Mouse (Mus musculus) lung, embryonic 15.5 days (tissue): ENCODE results near the gene Gzma. TPM values are rescaled to one million over a fixed set of nuclear protein-coding genes. Genes with fewer than 3 reads are reported as not detected.

Experiments
- ATAC-seq: fragments of 200-750 bp; cut with Nextera tagmentation; 2 replicates; pipeline ENCODE4 v1.8.0; 2017; ENCODE audit warnings: moderate number of reproducible peaks, borderline replicate concordance; ENCODE audit not compliant: low FRiP score, low TSS enrichment; ENCODE audit errors: extremely low read depth
- H3K27ac ChIP-seq: fragments of 300-500 bp; sonication (generic); 2 replicates; pipeline ENCODE4 v1.5.1; 2015; ENCODE audit warnings: moderate library complexity, mild to moderate bottlenecking, inconsistent platforms
- H3K27me3 ChIP-seq: fragments of 300-500 bp; sonication (generic); 2 replicates; pipeline ENCODE4 v1.6.1; 2015; ENCODE audit warnings: inconsistent platforms
- H3K36me3 ChIP-seq: fragments of 300-500 bp; sonication (generic); 2 replicates; pipeline ENCODE4 v1.6.1; 2015; ENCODE audit warnings: inconsistent platforms
- H3K4me1 ChIP-seq: fragments of 300-500 bp; sonication (generic); 2 replicates; pipeline ENCODE4 v1.6.1; 2015; ENCODE audit warnings: inconsistent platforms
- H3K4me2 ChIP-seq: fragments of 300-500 bp; sonication (generic); 2 replicates; pipeline ENCODE4 v1.6.1; 2015; ENCODE audit warnings: inconsistent platforms, mild to moderate bottlenecking, moderate library complexity
- H3K4me3 ChIP-seq: fragments of 300-500 bp; sonication (generic); 2 replicates; pipeline ENCODE4 v1.5.1; 2015; ENCODE audit warnings: mild to moderate bottlenecking, inconsistent platforms
- H3K9ac ChIP-seq: fragments of 300-500 bp; sonication (generic); 2 replicates; pipeline ENCODE4 v1.6.1; 2015; ENCODE audit warnings: inconsistent platforms
- H3K9me3 ChIP-seq: fragments of 300-500 bp; sonication (generic); 2 replicates; pipeline ENCODE4 v1.6.1; 2016; ENCODE audit warnings: inconsistent platforms
- WGBS: fragments of 180-500 bp; shearing (Covaris S2); methylation state at CpG from one replicate; pipeline ENCODE4 v1.1.7; 2015; 5-methylcytosine and 5-hydroxymethylcytosine counted together
- polyA plus RNA-seq: library from polyadenylated mRNA; unstranded; fragments of >200 nt; fragmentation: Nextera tagmentation; extraction: Ambion mirVana; gene quantifications from 2 replicates; pipeline ENCODE4 v1.2.1, GENCODE M21; 2015

The Gzma gene
- polyA plus RNA-seq, 1 experiment from 2014 or later, result 18.9 TPM

DNA sequence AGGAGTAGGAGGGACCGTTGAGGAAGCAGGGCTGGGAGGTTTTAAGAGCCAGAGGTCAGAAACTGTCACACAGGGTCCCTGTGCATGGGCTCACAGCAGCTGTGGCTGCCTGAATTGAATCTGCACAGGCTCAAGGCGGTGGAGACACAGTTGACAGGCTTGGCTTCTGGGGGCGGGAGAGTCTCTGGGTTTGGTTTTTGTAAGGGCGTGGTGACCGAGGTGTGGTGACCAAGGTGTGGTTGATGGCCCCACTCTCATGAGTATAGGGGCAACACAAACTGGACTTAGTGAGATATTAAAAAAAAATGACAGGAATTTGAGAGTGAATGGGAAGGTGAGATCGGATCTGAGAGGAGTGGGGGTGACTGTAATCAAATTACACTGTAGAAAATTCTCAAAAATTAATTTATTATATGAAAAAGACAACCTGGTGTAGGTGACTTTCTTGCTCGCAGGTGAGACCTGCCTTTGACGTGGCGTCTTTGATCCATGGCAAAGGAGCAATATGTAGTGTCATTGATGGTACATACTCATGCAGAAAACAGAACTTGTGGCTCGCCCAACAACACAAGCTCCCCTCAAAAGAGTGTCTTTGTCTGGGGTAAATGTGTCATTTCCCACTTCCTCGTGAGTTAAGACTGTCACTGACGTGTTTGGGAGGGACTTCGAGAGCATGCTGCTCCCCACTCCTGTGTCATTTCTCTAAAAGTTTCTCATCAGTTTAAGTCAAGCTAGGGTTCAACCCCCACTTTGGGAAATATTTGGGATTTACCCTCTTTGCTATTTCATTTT lies 13.4 kb downstream of the Gzma start:
- Histone ChIP-seq H3K36me3 (no peaks in the 10 kb centered on the region), H3K27me3 (no peaks in the 10 kb centered on the region), H3K4me1 (no peaks in the 10 kb centered on the region), H3K4me2 (no peak overlapping the region), H3K9me3 (no peaks in the 10 kb centered on the region), H3K9ac (no peak overlapping the region), H3K27ac (no peak overlapping the region), H3K4me3 (no peak overlapping the region)
- ATAC-seq, result no peak
- 72% methylated on average over 13 of the region's 13 CpGs for WGBS

DNA sequence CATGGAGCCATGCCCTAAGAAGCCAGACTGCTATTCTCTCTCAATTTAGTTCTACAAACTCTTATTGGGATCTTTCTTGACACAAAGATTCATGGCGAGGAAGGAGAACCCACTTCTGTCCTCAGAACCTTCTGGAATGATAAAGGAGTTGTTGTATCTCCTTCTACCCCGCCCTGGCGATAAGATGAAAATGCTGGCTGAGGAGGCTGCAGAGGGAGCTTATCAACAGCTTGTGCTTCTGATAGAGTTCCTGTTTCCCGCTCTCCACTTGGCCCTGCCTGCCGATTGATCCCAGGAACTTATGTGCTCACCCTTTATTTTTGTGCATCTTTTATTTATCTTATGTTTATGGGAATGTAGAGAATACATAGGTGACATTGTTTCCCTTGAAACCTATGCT lies 16.0 kb downstream of the Gzma start:
- Histone ChIP-seq H3K4me1 (no peaks in the 10 kb centered on the region), H3K27me3 (no peaks in the 10 kb centered on the region), H3K9me3 (no peaks in the 10 kb centered on the region), H3K27ac (no peak overlapping the region), H3K36me3 (no peaks in the 10 kb centered on the region), H3K4me2 (no peak overlapping the region), H3K4me3 (no peak overlapping the region), H3K9ac (no peak overlapping the region)
- no peak for ATAC-seq
- 51% methylated on average over 5 of the region's 5 CpGs for WGBS

DNA sequence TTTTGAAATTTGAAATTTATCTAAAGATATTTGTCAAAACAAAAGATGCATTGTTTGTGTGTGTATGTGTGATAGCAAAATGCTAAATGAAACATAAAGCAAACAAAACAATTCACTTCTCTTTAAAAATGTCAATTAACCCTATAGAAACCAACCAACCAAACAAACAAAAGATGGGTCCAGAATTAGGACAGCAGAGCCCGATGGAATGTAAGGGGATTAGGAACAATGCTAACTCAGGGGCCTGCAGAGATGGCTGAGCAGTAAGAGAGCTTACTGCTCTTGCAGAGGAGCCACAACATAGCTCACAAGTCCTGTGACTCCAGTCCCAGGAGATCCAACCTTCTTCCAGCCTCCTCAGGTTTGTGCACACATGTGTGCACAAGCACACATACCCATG lies 18.7 kb downstream of the Gzma start:
- no peaks in the 10 kb centered on the region for H3K27me3 ChIP-seq
- ATAC-seq, result no peak
- H3K9ac ChIP-seq, result no peak overlapping the region
- no peaks in the 10 kb centered on the region for H3K36me3 ChIP-seq
- H3K27ac ChIP-seq, result no peak overlapping the region
- 67% methylated on average over 1 of the region's 1 CpGs for WGBS
- H3K4me2 ChIP-seq, result no peak overlapping the region
- H3K9me3 ChIP-seq, result no peaks in the 10 kb centered on the region
- no peak overlapping the region for H3K4me3 ChIP-seq
- no peaks in the 10 kb centered on the region for H3K4me1 ChIP-seq

DNA sequence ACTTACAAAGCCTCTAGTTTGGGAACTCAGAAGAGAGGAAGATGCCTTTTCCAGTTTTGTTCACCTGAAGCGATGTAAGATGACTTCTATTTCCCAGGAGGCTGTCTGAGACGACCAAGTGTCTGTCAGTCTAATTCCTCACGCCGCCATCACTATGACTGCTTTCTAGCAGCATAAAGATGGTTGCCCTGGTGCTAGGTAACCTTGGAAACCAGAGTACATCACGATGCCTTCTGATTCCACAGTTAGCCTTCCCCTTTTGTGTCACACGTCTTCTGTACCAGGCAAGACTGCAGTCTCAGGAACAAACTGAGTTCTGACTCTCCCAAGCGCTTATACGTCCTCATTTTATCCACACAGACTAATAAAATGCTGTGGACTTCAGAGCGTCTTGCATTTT lies 21.8 kb downstream of the Gzma start:
- no peak for ATAC-seq
- WGBS, result 81% methylated on average over 9 of the region's 9 CpGs
- H3K4me2 ChIP-seq, result no peak overlapping the region
- H3K27me3 ChIP-seq, result no peaks in the 10 kb centered on the region
- H3K27ac ChIP-seq, result no peak overlapping the region
- no peak overlapping the region for H3K4me3 ChIP-seq
- H3K9me3 ChIP-seq, result no peaks in the 10 kb centered on the region
- no peaks in the 10 kb centered on the region for H3K36me3 ChIP-seq
- H3K4me1 ChIP-seq, result no peaks in the 10 kb centered on the region
- H3K9ac ChIP-seq, result no peak overlapping the region

DNA sequence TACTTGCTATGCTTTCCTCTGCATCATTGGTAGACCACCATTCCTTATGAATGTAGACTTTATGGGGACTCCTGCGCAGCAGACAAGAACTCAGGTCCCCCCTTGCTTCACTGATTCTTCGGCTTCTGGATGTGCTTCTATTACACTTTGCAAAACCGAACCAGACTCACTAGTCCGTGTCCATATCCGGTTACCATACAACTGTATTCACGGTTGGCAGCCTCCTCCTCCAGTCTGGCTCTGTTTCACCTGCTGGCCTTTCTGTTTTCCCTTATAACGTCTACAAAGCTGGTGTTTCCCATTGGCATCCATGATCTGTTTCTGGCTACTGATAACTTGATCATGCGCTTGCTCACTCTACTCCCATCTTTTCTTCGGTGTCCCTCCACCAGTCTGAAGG lies 36.2 kb downstream of the Gzma start:
- no peaks in the 10 kb centered on the region for H3K27me3 ChIP-seq
- WGBS, result 81% methylated on average over 9 of the region's 9 CpGs
- no peak overlapping the region for H3K27ac ChIP-seq
- no peaks in the 10 kb centered on the region for H3K36me3 ChIP-seq
- no peak overlapping the region for H3K4me2 ChIP-seq
- no peaks in the 10 kb centered on the region for H3K9me3 ChIP-seq
- no peak overlapping the region for H3K4me3 ChIP-seq
- ATAC-seq, result no peak
- no peaks in the 10 kb centered on the region for H3K4me1 ChIP-seq
- no peak overlapping the region for H3K9ac ChIP-seq

DNA sequence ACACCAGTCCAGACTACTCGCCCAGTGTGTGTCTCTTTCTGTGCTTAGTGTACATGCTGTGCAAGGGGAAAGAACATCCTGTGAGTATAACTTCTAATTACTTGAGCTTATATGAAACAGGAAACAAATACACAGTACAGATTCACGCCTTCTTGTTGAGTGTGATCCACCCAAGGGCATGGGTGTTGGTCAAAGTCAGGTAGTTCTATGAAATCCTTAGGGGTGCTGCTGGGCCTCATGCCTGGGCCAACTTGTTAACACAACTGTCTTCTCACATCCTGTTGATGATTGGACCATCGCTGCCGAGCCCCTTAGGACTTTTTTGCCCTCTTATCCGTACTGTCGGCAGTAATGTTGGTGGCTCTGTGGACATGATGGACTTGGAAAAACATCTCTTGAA lies 39.0 kb downstream of the Gzma start:
- Histone ChIP-seq H3K9me3 (no peaks in the 10 kb centered on the region), H3K4me3 (no peak overlapping the region), H3K9ac (no peak overlapping the region), H3K27me3 (no peaks in the 10 kb centered on the region), H3K4me1 (no peaks in the 10 kb centered on the region), H3K36me3 (no peaks in the 10 kb centered on the region), H3K27ac (no peak overlapping the region), H3K4me2 (no peak overlapping the region)
- ATAC-seq, result no peak
- 75% methylated on average over 6 of the region's 6 CpGs for WGBS

DNA sequence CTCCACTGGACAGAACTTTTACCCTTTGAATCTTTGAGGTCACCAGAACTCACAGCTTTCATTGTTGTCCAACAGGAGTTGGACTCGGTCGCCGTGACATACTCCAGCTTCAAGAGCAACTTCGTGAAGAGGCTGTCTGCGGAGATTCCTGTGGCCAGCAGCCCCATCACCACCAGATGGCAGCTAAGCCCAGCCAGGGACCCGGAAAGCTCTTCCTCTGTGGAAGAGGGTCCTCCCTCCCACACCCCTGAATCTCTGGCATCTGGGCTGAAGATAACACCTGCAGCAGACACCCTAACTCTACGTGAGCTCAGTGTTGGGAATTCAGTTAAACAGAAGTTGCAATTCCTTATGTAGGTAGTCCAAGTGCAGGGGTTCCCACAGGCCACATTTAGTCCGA lies 45.0 kb downstream of the Gzma start:
- Histone ChIP-seq H3K9me3 (no peaks in the 10 kb centered on the region), H3K36me3 (no peaks in the 10 kb centered on the region), H3K9ac (no peak overlapping the region), H3K4me3 (no peak overlapping the region), H3K4me2 (no peak overlapping the region), H3K4me1 (no peaks in the 10 kb centered on the region), H3K27ac (no peak overlapping the region), H3K27me3 (no peaks in the 10 kb centered on the region)
- 26% methylated on average over 8 of the region's 8 CpGs for WGBS
- no peak for ATAC-seq

DNA sequence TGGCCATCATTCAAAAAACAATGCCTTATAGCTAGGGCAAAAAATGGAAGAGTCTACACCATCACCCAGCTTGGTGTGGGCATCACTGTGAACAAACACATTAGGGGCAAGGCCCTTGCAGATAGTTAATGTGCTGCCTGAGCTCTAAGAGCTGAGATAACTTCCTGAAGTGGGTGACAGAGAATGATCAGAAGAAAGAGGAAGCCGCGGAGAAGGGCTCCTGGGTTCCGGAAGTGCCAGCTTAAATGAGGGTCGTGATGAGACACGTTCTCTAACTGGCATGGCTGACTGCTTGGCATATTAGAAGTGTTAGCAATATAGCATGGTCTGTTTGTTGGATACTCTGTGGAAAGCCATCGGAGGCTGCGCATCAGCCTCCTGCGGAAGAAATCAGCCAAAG lies 46.6 kb downstream of the Gzma start:
- Histone ChIP-seq H3K27ac (no peak overlapping the region), H3K9ac (no peak overlapping the region), H3K4me3 (no peak overlapping the region), H3K9me3 (no peaks in the 10 kb centered on the region), H3K36me3 (no peaks in the 10 kb centered on the region), H3K4me1 (no peaks in the 10 kb centered on the region), H3K4me2 (no peak overlapping the region), H3K27me3 (no peaks in the 10 kb centered on the region)
- WGBS, result 84% methylated on average over 8 of the region's 8 CpGs
- ATAC-seq, result no peak

DNA sequence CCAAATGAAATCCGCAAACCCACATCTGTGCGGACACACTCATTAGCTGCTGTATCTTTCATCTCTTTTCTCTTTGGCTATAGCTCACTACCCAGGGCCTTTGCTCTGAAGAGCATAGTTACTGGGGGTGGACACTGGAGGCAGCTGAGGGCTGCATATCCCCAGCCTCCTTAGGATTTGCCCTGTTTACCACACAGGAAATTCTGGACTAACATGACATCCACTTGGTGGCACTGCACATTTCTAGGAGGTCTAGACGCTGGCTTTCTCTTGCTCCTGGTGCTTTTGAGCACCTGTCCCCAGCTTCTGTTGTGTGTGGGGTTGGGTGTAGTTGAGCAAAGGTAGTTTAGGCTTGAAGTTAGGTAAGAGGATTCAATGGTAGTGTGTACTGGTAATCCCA lies 53.1 kb downstream of the Gzma start:
- 55% methylated on average over 3 of the region's 3 CpGs for WGBS
- H3K27me3 ChIP-seq, result no peaks in the 10 kb centered on the region
- peaks cover 11% of the 10 kb centered on the region; the same call in 1 of the 2 replicates for H3K4me1 ChIP-seq
- peaks cover 4% of the 10 kb centered on the region for H3K36me3 ChIP-seq
- H3K9ac ChIP-seq, result no peak overlapping the region
- no peak overlapping the region for H3K4me2 ChIP-seq
- no peak for ATAC-seq
- H3K27ac ChIP-seq, result no peak overlapping the region
- no peak overlapping the region for H3K4me3 ChIP-seq
- no peaks in the 10 kb centered on the region for H3K9me3 ChIP-seq

DNA sequence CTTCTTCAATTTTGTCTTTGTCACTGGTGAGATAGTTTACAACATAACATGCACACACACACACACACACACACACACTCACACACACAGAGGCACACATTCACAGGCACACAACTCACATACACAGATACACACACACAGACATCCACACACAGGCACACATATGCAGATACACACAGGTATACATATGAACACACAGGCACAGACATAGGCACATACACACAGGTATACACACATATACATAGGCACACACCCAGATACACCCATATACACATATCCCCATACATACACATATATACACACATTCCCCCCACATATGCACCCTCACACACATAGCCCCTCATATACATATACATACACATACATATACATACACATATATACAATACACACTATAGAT lies 53.8 kb downstream of the Gzma start:
- H3K9ac ChIP-seq, result no peak overlapping the region
- no peaks in the 10 kb centered on the region for H3K27me3 ChIP-seq
- H3K27ac ChIP-seq, result no peak overlapping the region
- peaks cover 11% of the 10 kb centered on the region; the same call in 1 of the 2 replicates for H3K4me1 ChIP-seq
- peaks cover 10% of the 10 kb centered on the region for H3K36me3 ChIP-seq
- ATAC-seq, result peak; percentile 35; the same call in 1 of the 2 replicates
- H3K9me3 ChIP-seq, result no peaks in the 10 kb centered on the region
- peak overlapping the region; percentile 58; the same call in 1 of the 2 replicates for H3K4me2 ChIP-seq
- H3K4me3 ChIP-seq, result no peak overlapping the region

DNA sequence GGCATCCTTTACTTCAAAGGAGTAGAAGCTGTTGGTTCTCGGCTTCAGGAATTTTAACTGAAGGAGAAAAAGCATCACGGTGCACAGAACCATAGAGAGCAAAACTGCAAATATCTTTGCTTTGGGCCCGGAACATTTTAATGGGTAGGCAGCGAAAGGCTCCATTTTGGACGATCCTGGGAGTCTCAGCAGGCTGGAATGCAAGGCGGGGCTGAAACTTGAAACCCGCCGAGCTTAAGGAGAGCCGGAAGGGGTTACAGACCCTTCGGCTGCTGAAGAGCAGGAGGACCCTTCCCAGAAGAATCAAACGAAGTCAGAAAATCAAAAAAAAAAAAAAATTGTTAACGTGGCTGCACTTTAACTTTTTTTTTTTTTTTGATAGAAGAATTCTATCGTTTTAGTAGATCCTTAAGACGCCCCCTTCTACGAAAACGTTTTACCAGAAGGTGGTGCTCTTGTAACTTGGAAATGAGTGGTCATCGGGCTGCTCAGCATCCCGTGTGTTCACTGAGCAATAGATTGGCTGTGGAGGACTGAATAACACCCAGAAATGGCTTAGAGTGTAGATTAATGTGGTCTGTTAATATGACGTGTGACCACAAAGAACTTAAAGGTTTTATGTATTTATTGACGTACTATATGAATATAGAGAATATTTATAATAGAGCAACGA lies 54.4 kb downstream of the Gzma start, which contains the start of gene Gpx8:
Gene Gpx8 (minus strand): TSS at position 200 of the 673 bp plus-strand sequence.
- H3K4me2 ChIP-seq, result peak within 1 kb of the TSS; percentile 58
- peak; percentile 91 for ATAC-seq
- peaks cover 11% of the 10 kb centered on the region; the same call in 1 of the 2 replicates for H3K4me1 ChIP-seq
- H3K9ac ChIP-seq, result peak within 1 kb of the TSS; percentile 67
- 4% methylated on average over 21 of the region's 21 CpGs for WGBS
- H3K27ac ChIP-seq, result peak within 1 kb of the TSS; percentile 86
- H3K4me3 ChIP-seq, result peak within 1 kb of the TSS; percentile 61
- no peaks in the 10 kb centered on the region for H3K27me3 ChIP-seq
- H3K36me3 ChIP-seq, result peaks cover 14% of the 10 kb centered on the region
- H3K9me3 ChIP-seq, result no peaks in the 10 kb centered on the region

DNA sequence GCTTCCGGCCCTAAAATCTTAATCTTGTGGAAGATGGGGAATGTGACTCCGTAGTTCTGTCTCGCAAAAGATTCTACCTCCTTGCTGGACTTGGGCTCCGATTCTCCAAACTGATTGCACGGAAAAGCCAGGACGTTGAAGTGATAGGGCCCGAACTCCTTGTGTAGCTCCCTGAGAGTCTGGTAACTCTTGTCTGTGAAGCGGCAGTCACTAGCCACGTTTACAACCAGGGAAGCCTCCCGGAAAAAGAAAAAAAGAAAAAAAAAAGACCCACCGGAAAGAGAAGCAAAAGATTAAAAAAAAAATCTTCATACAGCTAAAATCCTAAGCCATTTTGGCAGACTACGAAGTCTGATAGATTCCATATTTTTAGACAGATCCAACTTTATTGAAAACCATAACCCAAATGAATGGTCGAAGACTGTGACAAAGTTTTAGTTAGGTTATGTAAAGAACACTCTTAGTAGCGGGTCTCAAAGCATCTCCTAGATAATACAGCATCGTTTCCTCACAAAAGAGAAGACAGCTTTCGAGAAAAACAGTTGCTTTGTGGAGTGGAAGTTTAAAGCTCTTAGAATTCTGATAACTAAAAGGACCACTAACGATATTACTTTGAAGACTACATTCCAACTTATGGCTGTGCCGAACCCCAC lies 55.2 kb downstream of the Gzma start:
- no peaks in the 10 kb centered on the region for H3K9me3 ChIP-seq
- peaks cover 11% of the 10 kb centered on the region; the same call in 1 of the 2 replicates for H3K4me1 ChIP-seq
- H3K4me3 ChIP-seq, result peak overlapping the region; percentile 61
- no peaks in the 10 kb centered on the region for H3K27me3 ChIP-seq
- 4% methylated on average over 18 of the region's 18 CpGs for WGBS
- peak overlapping the region; percentile 58 for H3K4me2 ChIP-seq
- H3K27ac ChIP-seq, result peak overlapping the region; percentile 86
- peaks cover 17% of the 10 kb centered on the region for H3K36me3 ChIP-seq
- peak overlapping the region; percentile 67 for H3K9ac ChIP-seq
- no peak for ATAC-seq
